Mouse (Mus musculus) limb, embryonic 14.5 days (tissue): ENCODE data around the gene Dpagt1. TPM values are rescaled to one million over a fixed set of nuclear protein-coding genes. Genes with fewer than 3 reads are reported as not detected.
"Not testable (repeated sequence)": the region's sequence is repeated elsewhere in the genome, so short reads cannot be mapped to it uniquely, and the experiment has no call there.

Experiments used
- ATAC-seq: fragments of 200-750 bp; cut with Nextera tagmentation; 2 replicates; pipeline ENCODE4 v1.8.0; 2017; ENCODE audit warnings: low read depth, moderate number of reproducible peaks, moderate TSS enrichment; ENCODE audit not compliant: low FRiP score
- DNase-seq: peaks from one replicate; pipeline ENCODE4 v3.0.0-alpha.2; 2015; ENCODE audit warnings: low spot score
- H3K27ac ChIP-seq: fragments of 300-500 bp; sonication (generic); replicated peaks from 2 replicates; pipeline ENCODE4 v1.5.1; 2014; ENCODE audit warnings: low read depth, mild to moderate bottlenecking, low read length, moderate library complexity, mixed read lengths
- H3K27me3 ChIP-seq: fragments of 300-500 bp; sonication (generic); 2 replicates; pipeline ENCODE4 v1.6.1; 2014; ENCODE audit warnings: low read length, mixed read lengths; ENCODE audit not compliant: control insufficient read depth, insufficient read depth
- H3K36me3 ChIP-seq: fragments of 300-500 bp; sonication (generic); 2 replicates; pipeline ENCODE4 v1.6.1; 2014; ENCODE audit warnings: mild to moderate bottlenecking, low read length, moderate library complexity, mixed read lengths; ENCODE audit not compliant: control insufficient read depth, insufficient read depth
- H3K4me1 ChIP-seq: fragments of 300-500 bp; sonication (generic); 2 replicates; pipeline ENCODE4 v1.6.1; 2014; ENCODE audit warnings: antibody characterized with exemption, low read length, mixed read lengths; ENCODE audit not compliant: control insufficient read depth, insufficient read depth
- H3K4me2 ChIP-seq: fragments of 300-500 bp; sonication (generic); replicated peaks from 2 replicates; pipeline ENCODE4 v1.6.1; 2014; ENCODE audit warnings: low read depth, mild to moderate bottlenecking, low read length, moderate library complexity; ENCODE audit not compliant: severe bottlenecking
- H3K4me3 ChIP-seq: fragments of 300-500 bp; sonication (generic); replicated peaks from 2 replicates; pipeline ENCODE4 v1.5.1; 2014; ENCODE audit warnings: low read length
- H3K9ac ChIP-seq: fragments of 300-500 bp; sonication (generic); 2 replicates; pipeline ENCODE4 v1.6.1; 2014; ENCODE audit warnings: mild to moderate bottlenecking, low read depth, low read length, moderate library complexity; ENCODE audit not compliant: severe bottlenecking
- H3K9me3 ChIP-seq: fragments of 300-500 bp; sonication (generic); 2 replicates; pipeline ENCODE4 v1.6.1; 2016; ENCODE audit warnings: low read length; ENCODE audit not compliant: control insufficient read depth
- POLR2A ChIP-seq: fragments of 200-500 bp; IDR thresholded peaks from 2 replicates; pipeline ENCODE4 v1.8.0; 2012; ENCODE audit warnings: inconsistent platforms, mild to moderate bottlenecking, moderate library complexity, borderline replicate concordance; ENCODE audit not compliant: insufficient read depth, insufficient read length; ENCODE audit errors: extremely low read depth
- WGBS: fragments of 180-500 bp; shearing (Covaris S2); extraction: QIAGEN DNeasy Blood & Tissue Kit; methylation state at CpG from one replicate; pipeline ENCODE4 v1.1.7; 2014; 5-methylcytosine and 5-hydroxymethylcytosine counted together
- polyA plus RNA-seq, 2 experiments: library from polyadenylated mRNA; depleted of rRNA in 1 of 2; stranded (reverse) in 1 of 2; unstranded in 1 of 2; fragments of >200 nt; fragmentation: Nextera tagmentation in 1 of 2; extraction: Ambion mirVana in 1 of 2; gene quantifications; 2 replicates each; pipeline versions ENCODE4 v1.2.1 to v1.2.3; 2012 to 2014

The Dpagt1 gene
- polyA plus RNA-seq, 2 experiments: 39.5 to 47.9 TPM

DNA sequence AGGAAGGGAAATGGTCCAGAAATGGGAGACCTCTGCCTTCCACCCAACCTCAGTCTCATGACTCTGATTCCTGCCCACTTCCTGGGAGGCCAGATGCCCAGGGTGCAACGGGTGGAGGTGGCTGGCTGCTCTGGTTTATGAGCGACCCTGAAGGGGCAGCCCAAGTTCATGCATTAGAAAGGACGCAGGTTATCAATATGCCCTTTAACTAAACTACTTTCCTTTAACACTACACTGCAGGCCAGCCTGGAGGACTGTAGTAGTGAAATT, 7.1 kb upstream of the Dpagt1 start:
- WGBS: 30% methylated on average over 3 of the region's 3 CpGs
- Histone ChIP-seq H3K9ac (no peak overlapping the region), H3K4me3 (peak overlapping the region; percentile 89), H3K27me3 (no peaks in the 10 kb centered on the region), H3K36me3 (peaks cover 30% of the 10 kb centered on the region), H3K27ac (no peak overlapping the region), H3K4me2 (peak overlapping the region; percentile 93), H3K9me3 (no peaks in the 10 kb centered on the region), H3K4me1 (peaks cover 16% of the 10 kb centered on the region)
- ATAC-seq (no peak), DNase-seq (no peak)
- TF ChIP-seq POLR2A: no peak

DNA sequence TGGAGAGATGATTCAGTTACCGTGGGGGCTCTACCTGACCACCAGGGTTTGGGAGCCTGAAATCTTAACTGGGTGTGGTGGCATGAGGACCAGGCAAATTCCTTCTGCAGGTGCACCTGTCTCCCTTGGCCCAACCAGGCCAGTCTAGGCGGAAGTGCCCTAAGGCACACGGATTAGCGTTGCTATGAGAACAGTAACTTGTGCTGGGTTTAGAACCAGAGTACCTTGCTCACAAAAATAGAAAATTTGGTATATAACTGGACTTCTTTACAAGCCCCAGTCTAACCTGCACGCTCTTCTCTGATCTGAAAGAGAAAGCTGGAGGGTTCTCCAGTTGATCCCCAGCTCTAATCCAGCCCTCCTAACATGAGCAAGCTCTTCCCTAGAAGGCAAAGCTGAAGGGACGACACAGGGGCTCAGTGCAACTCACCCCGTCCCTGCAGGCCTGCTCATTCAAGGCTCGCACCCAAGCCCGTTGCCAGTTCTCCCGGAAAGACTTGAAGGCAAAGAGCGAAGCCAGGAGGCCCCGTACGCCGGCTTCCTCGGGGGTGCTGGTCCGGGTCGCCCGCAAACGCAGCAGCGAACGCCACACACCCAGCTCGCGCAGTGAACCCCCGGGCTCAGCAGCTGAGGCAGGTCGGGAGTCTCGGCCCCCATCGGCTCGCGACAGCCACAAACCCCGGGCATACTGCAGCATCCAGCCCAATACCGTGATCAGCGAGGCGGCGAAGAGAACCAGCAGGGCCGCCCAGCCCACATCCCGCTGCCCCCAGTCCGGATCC, 6.5 kb upstream of the Dpagt1 start:
- H3K4me1 ChIP-seq: peaks cover 16% of the 10 kb centered on the region
- H3K4me2 ChIP-seq: peak overlapping the region; percentile 93
- ATAC-seq (no peak; the same call in 1 of the 2 replicates), DNase-seq (no peak)
- H3K27ac ChIP-seq: no peak overlapping the region
- H3K9me3 ChIP-seq: no peaks in the 10 kb centered on the region
- peak overlapping the region; percentile 73 for H3K9ac ChIP-seq
- peak overlapping the region; percentile 89 for H3K4me3 ChIP-seq
- H3K27me3 ChIP-seq: no peaks in the 10 kb centered on the region
- no peak for TF ChIP-seq POLR2A
- H3K36me3 ChIP-seq: peaks cover 25% of the 10 kb centered on the region
- 5% methylated on average over 27 of the region's 37 CpGs for WGBS

DNA sequence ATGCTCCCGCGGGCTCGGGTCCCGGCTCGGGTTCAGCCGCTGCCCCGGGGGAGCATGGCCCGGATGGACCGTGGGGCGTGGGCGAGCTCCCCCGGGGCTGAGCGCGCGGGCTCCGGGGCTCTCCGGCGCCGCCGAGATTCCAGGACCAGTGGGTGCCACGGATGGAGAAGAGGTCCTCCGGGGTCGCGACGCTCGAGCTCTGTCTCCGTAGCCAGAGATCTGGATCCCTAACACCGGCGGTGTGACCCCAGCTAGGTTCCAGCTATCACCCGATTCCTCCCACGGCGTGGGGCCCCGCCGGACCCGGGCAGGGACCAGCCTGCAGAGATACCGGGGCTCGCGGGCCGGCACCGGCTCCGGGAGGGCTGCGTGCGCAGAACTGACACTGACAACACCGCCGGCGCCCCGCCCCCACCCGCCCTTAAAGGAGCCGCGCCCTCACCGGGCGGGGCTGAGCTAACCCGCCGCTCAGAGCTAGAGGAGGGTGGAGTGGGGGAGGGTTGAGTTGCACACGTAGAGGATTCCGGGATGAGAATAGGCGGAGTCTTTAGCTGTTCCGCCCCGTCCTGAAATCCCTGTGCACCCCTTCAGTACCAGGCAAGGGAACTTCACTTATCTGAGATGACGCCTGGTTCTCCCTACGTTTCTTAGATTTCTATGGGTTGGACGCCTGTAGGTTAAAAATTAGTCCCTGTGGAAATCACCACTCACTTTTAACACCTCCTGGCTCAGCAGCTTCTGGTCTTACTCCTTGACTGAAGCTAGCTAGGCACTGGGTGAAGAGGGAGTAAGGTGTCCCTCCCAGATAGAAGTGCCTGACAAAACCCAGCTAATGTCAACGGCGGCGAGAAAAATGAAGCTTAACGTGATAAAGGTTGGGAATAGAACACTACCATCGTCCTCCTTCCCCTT, 5.7 kb upstream of the Dpagt1 start, which contains the start of gene C2cd2l:
TSS of gene C2cd2l (minus strand) at position 399 of the 912 bp plus-strand sequence.
- peaks cover 16% of the 10 kb centered on the region for H3K4me1 ChIP-seq
- TF ChIP-seq POLR2A: 0 out of 2 replicates have a peak, but pooled peaks have one; percentile 40
- H3K36me3 ChIP-seq: peaks cover 17% of the 10 kb centered on the region
- DNase-seq (peak; percentile 99), ATAC-seq (peak; percentile 99)
- H3K4me3 ChIP-seq: peak within 1 kb of the TSS; percentile 89
- peak within 1 kb of the TSS; percentile 73 for H3K9ac ChIP-seq
- H3K27ac ChIP-seq: peak within 1 kb of the TSS; percentile 53
- H3K4me2 ChIP-seq: peak within 1 kb of the TSS; percentile 93
- H3K27me3 ChIP-seq: no peaks in the 10 kb centered on the region
- no peaks in the 10 kb centered on the region for H3K9me3 ChIP-seq
- WGBS: under 1% methylated on average over 34 of the region's 67 CpGs

DNA sequence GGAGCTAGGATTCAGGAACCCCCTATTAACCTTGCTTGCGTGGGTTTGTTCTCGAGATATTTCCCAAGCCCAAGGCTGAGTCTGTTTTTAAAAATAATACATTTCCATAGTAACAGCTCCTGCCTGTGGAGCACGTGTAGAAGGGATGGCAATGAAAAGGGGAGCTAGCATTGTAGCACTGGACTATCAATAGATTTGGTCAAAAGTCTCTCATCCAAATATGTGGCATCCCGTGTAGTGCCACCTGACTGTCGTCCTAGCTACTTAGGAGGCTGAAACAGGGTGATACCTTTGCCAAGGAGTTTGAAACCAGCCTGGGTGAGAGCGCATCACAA, 5.1 kb upstream of the Dpagt1 start:
- TF ChIP-seq POLR2A: no peak
- WGBS: 21% methylated on average over 6 of the region's 6 CpGs
- H3K4me3 ChIP-seq: peak overlapping the region; percentile 89
- no peaks in the 10 kb centered on the region for H3K27me3 ChIP-seq
- H3K36me3 ChIP-seq: peaks cover 11% of the 10 kb centered on the region
- no peaks in the 10 kb centered on the region for H3K9me3 ChIP-seq
- peak overlapping the region; percentile 93 for H3K4me2 ChIP-seq
- peaks cover 19% of the 10 kb centered on the region for H3K4me1 ChIP-seq
- peak overlapping the region; percentile 53 for H3K27ac ChIP-seq
- ATAC-seq (peak; percentile 36), DNase-seq (peak; percentile 38)
- H3K9ac ChIP-seq: peak overlapping the region; percentile 73

DNA sequence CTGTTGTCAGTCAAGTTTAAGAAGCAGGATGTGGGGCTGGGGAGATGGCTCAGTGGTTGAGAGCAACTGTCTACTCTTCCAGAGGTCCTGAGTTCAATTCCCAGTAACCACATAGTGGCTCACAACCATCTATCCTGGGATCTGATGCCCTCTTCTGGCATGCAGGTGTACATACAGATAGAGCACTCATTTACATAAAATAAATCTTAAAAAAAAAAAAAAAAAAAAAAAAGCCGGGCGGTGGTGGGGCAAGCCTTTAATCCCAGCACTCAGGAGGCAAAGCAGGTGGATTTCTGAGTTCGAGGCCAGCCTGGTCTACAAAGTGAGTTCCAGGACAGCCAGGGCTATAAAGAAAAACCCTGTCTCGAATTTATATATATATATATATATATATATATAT, 2.2 kb upstream of the Dpagt1 start:
- H3K27ac ChIP-seq, H3K9ac ChIP-seq, H3K4me2 ChIP-seq, H3K9me3 ChIP-seq, H3K36me3 ChIP-seq, H3K27me3 ChIP-seq, DNase-seq, H3K4me3 ChIP-seq, ATAC-seq: not testable (repeated sequence)
- 68% methylated on average over 3 of the region's 4 CpGs for WGBS
- H3K4me1 ChIP-seq: peaks cover 22% of the 10 kb centered on the region
